Mouse (Mus musculus): ENCODE measurements around the gene Hspb11. TPM values are rescaled to one million over a fixed set of nuclear protein-coding genes. Genes with fewer than 3 reads are reported as not detected.

Gene Hspb11
- polyA plus RNA-seq, 1 experiment = 8.9 TPM

- DNase-seq = no peak
- Histone ChIP-seq H3K36me3 (ENCODE audit: control insufficient read depth, insufficient read depth, low read length) (peaks cover 94% of the 10 kb centered on the region), H3K4me3 (ENCODE audit: control insufficient read depth, insufficient read depth, low read length) (no peak overlapping the region), H3K27me3 (ENCODE audit: control insufficient read depth, insufficient read depth, low read length) (no peaks in the 10 kb centered on the region), H3K27ac (ENCODE audit: control insufficient read depth, insufficient read depth, low read length) (no peak overlapping the region), H3K4me1 (replicated peaks; ENCODE audit: control insufficient read depth, insufficient read depth, low read length) (no peaks in the 10 kb centered on the region)
- TF ChIP-seq POLR2A (IDR thresholded peaks at IDR 0.05; ENCODE audit: control insufficient read depth, extremely low read depth, insufficient read depth, low read length, poor library complexity) = no peak
- no peak for TF ChIP-seq CTCF (IDR thresholded peaks at IDR 0.05; ENCODE audit: borderline replicate concordance, control insufficient read depth, extremely low read depth, insufficient read depth, low read length, poor library complexity)
- WGBS = 100% methylated on average over 2 of the region's 2 CpGs
Observed at GRCm38 (mm10) chr4:107238253-107238652, 15.1 kb upstream of the Hspb11 start.

GRCm38 (mm10) chr4:107240196-107240595, 13.2 kb upstream of the Hspb11 start:
- H3K27me3 ChIP-seq (ENCODE audit: control insufficient read depth, insufficient read depth, low read length) = no peaks in the 10 kb centered on the region
- TF ChIP-seq POLR2A (IDR thresholded peaks at IDR 0.05; ENCODE audit: control insufficient read depth, extremely low read depth, insufficient read depth, low read length, poor library complexity) (no peak), CTCF (IDR thresholded peaks at IDR 0.05; ENCODE audit: borderline replicate concordance, control insufficient read depth, extremely low read depth, insufficient read depth, low read length, poor library complexity) (no peak)
- no peak for DNase-seq
- H3K4me3 ChIP-seq (ENCODE audit: control insufficient read depth, insufficient read depth, low read length) = no peak overlapping the region
- WGBS = 92% methylated on average over 6 of the region's 6 CpGs
- H3K4me1 ChIP-seq (replicated peaks; ENCODE audit: control insufficient read depth, insufficient read depth, low read length) = no peaks in the 10 kb centered on the region
- peaks cover 87% of the 10 kb centered on the region for H3K36me3 ChIP-seq (ENCODE audit: control insufficient read depth, insufficient read depth, low read length)
- no peak overlapping the region for H3K27ac ChIP-seq (ENCODE audit: control insufficient read depth, insufficient read depth, low read length)

- 93% methylated on average over 6 of the region's 6 CpGs for WGBS
- Histone ChIP-seq H3K27ac (ENCODE audit: control insufficient read depth, insufficient read depth, low read length) (no peak overlapping the region), H3K36me3 (ENCODE audit: control insufficient read depth, insufficient read depth, low read length) (peaks cover 75% of the 10 kb centered on the region), H3K4me1 (replicated peaks; ENCODE audit: control insufficient read depth, insufficient read depth, low read length) (peaks cover 8% of the 10 kb centered on the region), H3K27me3 (ENCODE audit: control insufficient read depth, insufficient read depth, low read length) (no peaks in the 10 kb centered on the region), H3K4me3 (ENCODE audit: control insufficient read depth, insufficient read depth, low read length) (no peak overlapping the region)
- DNase-seq = no peak
- no peak for TF ChIP-seq POLR2A (IDR thresholded peaks at IDR 0.05; ENCODE audit: control insufficient read depth, extremely low read depth, insufficient read depth, low read length, poor library complexity)
- TF ChIP-seq CTCF (IDR thresholded peaks at IDR 0.05; ENCODE audit: borderline replicate concordance, control insufficient read depth, extremely low read depth, insufficient read depth, low read length, poor library complexity) = no peak
Observed at GRCm38 (mm10) chr4:107243365-107244333, 9.7 kb upstream of the Hspb11 start.

GRCm38 (mm10) chr4:107245368-107245767, 8.0 kb upstream of the Hspb11 start:
- H3K4me3 ChIP-seq (ENCODE audit: control insufficient read depth, insufficient read depth, low read length) = no peak overlapping the region
- no peaks in the 10 kb centered on the region for H3K27me3 ChIP-seq (ENCODE audit: control insufficient read depth, insufficient read depth, low read length)
- 93% methylated on average over 2 of the region's 2 CpGs for WGBS
- no peak overlapping the region for H3K27ac ChIP-seq (ENCODE audit: control insufficient read depth, insufficient read depth, low read length)
- TF ChIP-seq CTCF (IDR thresholded peaks at IDR 0.05; ENCODE audit: borderline replicate concordance, control insufficient read depth, extremely low read depth, insufficient read depth, low read length, poor library complexity) (no peak), POLR2A (IDR thresholded peaks at IDR 0.05; ENCODE audit: control insufficient read depth, extremely low read depth, insufficient read depth, low read length, poor library complexity) (no peak)
- peaks cover 13% of the 10 kb centered on the region for H3K4me1 ChIP-seq (replicated peaks; ENCODE audit: control insufficient read depth, insufficient read depth, low read length)
- no peak for DNase-seq
- H3K36me3 ChIP-seq (ENCODE audit: control insufficient read depth, insufficient read depth, low read length) = peaks cover 58% of the 10 kb centered on the region

GRCm38 (mm10) chr4:107246040-107246439, 7.4 kb upstream of the Hspb11 start:
- Histone ChIP-seq H3K27ac (ENCODE audit: control insufficient read depth, insufficient read depth, low read length) (no peak overlapping the region), H3K4me1 (replicated peaks; ENCODE audit: control insufficient read depth, insufficient read depth, low read length) (peaks cover 13% of the 10 kb centered on the region), H3K36me3 (ENCODE audit: control insufficient read depth, insufficient read depth, low read length) (peaks cover 52% of the 10 kb centered on the region), H3K27me3 (ENCODE audit: control insufficient read depth, insufficient read depth, low read length) (no peaks in the 10 kb centered on the region), H3K4me3 (ENCODE audit: control insufficient read depth, insufficient read depth, low read length) (no peak overlapping the region)
- DNase-seq = no peak
- TF ChIP-seq CTCF (IDR thresholded peaks at IDR 0.05; ENCODE audit: borderline replicate concordance, control insufficient read depth, extremely low read depth, insufficient read depth, low read length, poor library complexity) (no peak), POLR2A (IDR thresholded peaks at IDR 0.05; ENCODE audit: control insufficient read depth, extremely low read depth, insufficient read depth, low read length, poor library complexity) (no peak)
- 100% methylated on average over 1 of the region's 1 CpGs for WGBS

- no peak overlapping the region for H3K4me3 ChIP-seq (ENCODE audit: control insufficient read depth, insufficient read depth, low read length)
- H3K4me1 ChIP-seq (replicated peaks; ENCODE audit: control insufficient read depth, insufficient read depth, low read length) = peaks cover 15% of the 10 kb centered on the region
- 92% methylated on average over 9 of the region's 9 CpGs for WGBS
- H3K27me3 ChIP-seq (ENCODE audit: control insufficient read depth, insufficient read depth, low read length) = no peaks in the 10 kb centered on the region
- H3K27ac ChIP-seq (ENCODE audit: control insufficient read depth, insufficient read depth, low read length) = no peak overlapping the region
- no peak for DNase-seq
- TF ChIP-seq CTCF (IDR thresholded peaks at IDR 0.05; ENCODE audit: borderline replicate concordance, control insufficient read depth, extremely low read depth, insufficient read depth, low read length, poor library complexity) (no peak), POLR2A (IDR thresholded peaks at IDR 0.05; ENCODE audit: control insufficient read depth, extremely low read depth, insufficient read depth, low read length, poor library complexity) (no peak)
- peaks cover 42% of the 10 kb centered on the region for H3K36me3 ChIP-seq (ENCODE audit: control insufficient read depth, insufficient read depth, low read length)
Observed at GRCm38 (mm10) chr4:107247110-107247509, 6.3 kb upstream of the Hspb11 start.
